Mouse (Mus musculus) liver, adult 2 months (tissue): ENCODE data around the gene Nsg2.

Source experiments
- CTCF ChIP-seq: fragments of 200-500 bp; IDR thresholded peaks from 2 replicates; pipeline ENCODE4 v1.5.1; 2011; ENCODE audit warnings: low read depth, low read length, control low read depth
- POLR2A ChIP-seq: fragments of 200-500 bp; IDR thresholded peaks from 2 replicates; pipeline ENCODE4 v1.6.1; 2011; ENCODE audit warnings: low read length, control low read depth; ENCODE audit not compliant: insufficient read depth; ENCODE audit errors: extremely low read depth

DNA sequence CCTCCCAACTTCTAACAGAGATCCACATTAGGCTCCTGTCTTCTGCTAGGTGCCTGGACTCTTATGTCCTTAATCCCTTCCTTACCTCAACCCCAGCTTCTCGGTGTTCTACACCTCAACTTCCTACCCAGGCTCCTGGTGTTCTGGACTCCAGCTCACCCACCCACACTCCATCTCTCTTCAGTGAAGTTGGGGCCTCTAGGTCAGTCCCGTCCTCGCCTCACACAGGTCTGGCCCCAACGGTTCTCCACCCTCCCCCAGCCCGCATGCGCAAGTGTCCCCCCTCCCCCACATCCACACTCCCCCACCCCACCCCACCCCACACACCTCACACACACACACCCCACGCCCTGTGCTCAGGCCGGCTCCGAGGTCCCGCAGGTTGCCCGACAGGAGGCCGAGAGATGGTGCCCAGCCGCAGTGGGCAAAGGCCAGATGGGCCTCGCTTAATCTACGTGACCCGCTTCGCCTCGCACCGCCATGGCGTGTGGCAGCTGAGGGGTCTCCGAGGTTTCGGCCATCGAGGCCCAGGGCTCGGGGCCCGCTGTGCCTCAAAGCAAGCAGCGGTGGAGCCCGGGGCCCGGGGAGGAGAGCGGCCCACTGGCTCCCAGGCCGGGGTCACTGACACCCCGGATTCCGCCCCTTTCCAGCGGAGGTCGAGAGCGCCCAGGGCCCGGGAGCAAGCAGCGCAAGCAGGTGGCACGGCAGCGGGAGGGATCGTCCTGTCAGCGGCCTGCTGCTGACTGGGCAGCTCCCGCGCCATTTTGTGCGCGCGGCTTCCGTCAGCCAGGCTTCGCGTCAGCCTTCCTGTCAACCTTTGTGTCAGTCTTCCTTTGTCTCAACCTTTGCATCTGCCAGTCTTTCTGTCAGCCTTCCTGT is 34.8 kb upstream of the Nsg2 start, which contains the start of gene 4930524B15Rik:
- TF ChIP-seq CTCF: no peak
- TF ChIP-seq POLR2A: no peak
